Mouse (Mus musculus): Measurements from ENCODE around the gene Phxr2. TPM values are rescaled to one million over a fixed set of nuclear protein-coding genes. Genes with fewer than 3 reads are reported as not detected.
A peak's percentile ranks its signal among the peaks of the same experiment; 100 is the strongest.

The Phxr2 gene
- polyA plus RNA-seq, 1 experiment from 2014 or later, result not detected

GRCm38 (mm10) chr10:99113533-99113932, 12.6 kb downstream of the Phxr2 start:
- ATAC-seq (ENCODE audit: insufficient read depth), result no peak
- 46% methylated on average over 3 of the region's 3 CpGs for WGBS

GRCm38 (mm10) chr10:99108431-99108982, 17.6 kb downstream of the Phxr2 start:
- Histone ChIP-seq H3K36me3 (ENCODE audit: insufficient read depth) (peaks cover 19% of the 10 kb centered on the region), H3K4me3 (ENCODE audit: low read depth, low read length) (peak overlapping the region; percentile 91), H3K4me2 (peak overlapping the region; percentile 97), H3K9me3 (ENCODE audit: low read depth, low read length) (peaks cover 9% of the 10 kb centered on the region; the same call in 1 of the 2 replicates), H3K9ac (peak overlapping the region; percentile 87), H3K27ac (ENCODE audit: low read depth) (peak overlapping the region; percentile 83; the same call in 1 of the 2 replicates), H3K4me1 (ENCODE audit: insufficient read depth) (no peaks in the 10 kb centered on the region), H3K27me3 (ENCODE audit: insufficient read depth, low read length) (no peaks in the 10 kb centered on the region)
- no peak for TF ChIP-seq CTCF (IDR thresholded peaks at IDR 0.05; ENCODE audit: low read depth)
- no peak for ATAC-seq (ENCODE audit: insufficient read depth)
- WGBS, result 28% methylated on average over 12 of the region's 12 CpGs
- peak; percentile 37 for DNase-seq

More at GRCm38 (mm10) chr10:99113533-99113932, 12.6 kb downstream of the Phxr2 start:
- Histone ChIP-seq H3K9me3 (ENCODE audit: low read depth, low read length) (peaks cover 9% of the 10 kb centered on the region; the same call in 1 of the 2 replicates), H3K4me1 (ENCODE audit: insufficient read depth) (peaks cover 7% of the 10 kb centered on the region; the same call in 1 of the 2 replicates), H3K4me3 (ENCODE audit: low read depth, low read length) (no peak overlapping the region), H3K27me3 (ENCODE audit: insufficient read depth, low read length) (no peaks in the 10 kb centered on the region), H3K27ac (ENCODE audit: low read depth) (no peak overlapping the region), H3K4me2 (no peak overlapping the region), H3K36me3 (ENCODE audit: insufficient read depth) (peaks cover 19% of the 10 kb centered on the region), H3K9ac (no peak overlapping the region)
- no peak for TF ChIP-seq CTCF (IDR thresholded peaks at IDR 0.05; ENCODE audit: low read depth)
- DNase-seq, result no peak

- peak within 1 kb of the TSS; percentile 91 for H3K4me3 ChIP-seq (ENCODE audit: low read depth, low read length)
- no peaks in the 10 kb centered on the region for H3K27me3 ChIP-seq (ENCODE audit: insufficient read depth, low read length)
- DNase-seq (peak; percentile 91), ATAC-seq (ENCODE audit: insufficient read depth) (peak; percentile 91)
- peak within 1 kb of the TSS; percentile 97 for H3K4me2 ChIP-seq
- H3K36me3 ChIP-seq (ENCODE audit: insufficient read depth), result peaks cover 19% of the 10 kb centered on the region
- no peaks in the 10 kb centered on the region for H3K4me1 ChIP-seq (ENCODE audit: insufficient read depth)
- peaks cover 9% of the 10 kb centered on the region; the same call in 1 of the 2 replicates for H3K9me3 ChIP-seq (ENCODE audit: low read depth, low read length)
- peak; percentile 85 for TF ChIP-seq CTCF (IDR thresholded peaks at IDR 0.05; ENCODE audit: low read depth)
- peak within 1 kb of the TSS; percentile 87 for H3K9ac ChIP-seq
- WGBS, result under 1% methylated on average over 22 of the region's 22 CpGs
- H3K27ac ChIP-seq (ENCODE audit: low read depth), result peak within 1 kb of the TSS; percentile 83
Observed at GRCm38 (mm10) chr10:99107964-99108363, 18.2 kb downstream of the Phxr2 start, which contains the start of gene Galnt4. Galnt4 (plus strand) TSS chr10:99108159.

DNA sequence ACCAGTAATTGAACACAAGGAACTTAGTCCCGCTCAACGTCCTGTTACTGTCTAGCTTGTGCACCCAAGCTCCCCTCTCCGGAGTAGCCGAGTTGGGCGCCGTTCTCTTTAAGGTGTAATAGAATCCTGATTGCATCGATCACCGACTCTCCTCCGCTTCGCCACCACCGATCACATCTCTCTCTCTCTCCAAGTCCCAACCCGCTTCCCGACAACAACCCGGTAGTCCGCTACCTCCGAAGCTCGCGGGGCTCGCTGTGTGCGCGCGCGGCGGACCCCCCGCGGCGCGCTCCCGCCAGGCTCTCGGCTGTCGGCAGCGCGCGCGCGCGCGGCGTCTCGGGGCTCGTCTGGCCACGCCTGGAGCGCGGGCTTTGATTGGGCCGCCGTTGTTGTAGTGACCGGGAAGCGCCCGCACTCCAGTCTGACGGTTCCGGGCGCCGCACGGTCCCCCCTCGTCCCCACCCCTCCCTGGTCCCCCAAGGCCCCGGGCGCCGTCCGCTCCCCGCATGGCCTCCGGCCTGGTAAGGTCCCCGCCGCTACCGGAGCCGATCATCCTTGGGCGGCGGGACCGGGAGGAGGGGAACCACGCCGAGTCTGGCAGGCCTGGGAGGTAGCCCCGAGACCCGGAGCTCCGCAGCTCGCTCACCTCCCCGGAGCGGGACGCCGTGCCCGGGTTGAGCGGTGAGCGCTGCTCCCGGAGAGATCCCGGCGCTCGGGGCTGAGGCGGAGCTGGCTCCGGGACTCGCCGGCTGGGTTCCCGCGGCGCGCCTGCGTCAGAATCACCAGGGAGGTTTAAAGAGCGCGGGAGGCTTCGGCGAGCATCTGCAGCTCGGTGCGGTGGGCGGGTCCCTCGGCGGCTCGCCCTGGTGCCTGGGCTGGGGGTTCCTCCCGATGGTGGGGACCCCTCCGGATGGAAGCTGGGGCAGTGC, 19.2 kb downstream of the Phxr2 start, which contains the start of gene Poc1b:
Poc1b (plus strand) TSS at position 334 of the 929 bp plus-strand sequence.
- H3K9me3 ChIP-seq (ENCODE audit: low read depth, low read length), result peaks cover 9% of the 10 kb centered on the region; the same call in 1 of the 2 replicates
- TF ChIP-seq CTCF (IDR thresholded peaks at IDR 0.05; ENCODE audit: low read depth), result no peak
- peak within 1 kb of the TSS; percentile 97 for H3K4me2 ChIP-seq
- ATAC-seq (ENCODE audit: insufficient read depth) (peak; percentile 94), DNase-seq (peak; percentile 97)
- peak within 1 kb of the TSS; percentile 91 for H3K4me3 ChIP-seq (ENCODE audit: low read depth, low read length)
- peak within 1 kb of the TSS; percentile 83 for H3K27ac ChIP-seq (ENCODE audit: low read depth)
- H3K9ac ChIP-seq, result peak within 1 kb of the TSS; percentile 87
- under 1% methylated on average over 106 of the region's 106 CpGs for WGBS
- no peaks in the 10 kb centered on the region for H3K27me3 ChIP-seq (ENCODE audit: insufficient read depth, low read length)
- peaks cover 19% of the 10 kb centered on the region for H3K36me3 ChIP-seq (ENCODE audit: insufficient read depth)
- H3K4me1 ChIP-seq (ENCODE audit: insufficient read depth), result no peaks in the 10 kb centered on the region

GRCm38 (mm10) chr10:99106311-99106702, 19.8 kb downstream of the Phxr2 start:
- Histone ChIP-seq H3K27ac (ENCODE audit: low read depth) (no peak overlapping the region), H3K9ac (peak overlapping the region; percentile 87), H3K36me3 (ENCODE audit: insufficient read depth) (peaks cover 19% of the 10 kb centered on the region), H3K4me2 (peak overlapping the region; percentile 97), H3K4me1 (ENCODE audit: insufficient read depth) (no peaks in the 10 kb centered on the region), H3K27me3 (ENCODE audit: insufficient read depth, low read length) (no peaks in the 10 kb centered on the region), H3K4me3 (ENCODE audit: low read depth, low read length) (peak overlapping the region; percentile 91), H3K9me3 (ENCODE audit: low read depth, low read length) (peaks cover 9% of the 10 kb centered on the region; the same call in 1 of the 2 replicates)
- 26% methylated on average over 8 of the region's 8 CpGs for WGBS
- TF ChIP-seq CTCF (IDR thresholded peaks at IDR 0.05; ENCODE audit: low read depth), result no peak
- no peak for ATAC-seq (ENCODE audit: insufficient read depth)
- DNase-seq, result no peak

GRCm38 (mm10) chr10:99105522-99105921, 20.6 kb downstream of the Phxr2 start:
- Histone ChIP-seq H3K36me3 (ENCODE audit: insufficient read depth) (peaks cover 14% of the 10 kb centered on the region), H3K4me1 (ENCODE audit: insufficient read depth) (no peaks in the 10 kb centered on the region), H3K9ac (no peak overlapping the region), H3K27me3 (ENCODE audit: insufficient read depth, low read length) (no peaks in the 10 kb centered on the region), H3K9me3 (ENCODE audit: low read depth, low read length) (peaks cover 9% of the 10 kb centered on the region; the same call in 1 of the 2 replicates), H3K4me2 (0 out of 2 replicates have a peak overlapping the region, but pooled peaks have one; percentile 97), H3K4me3 (ENCODE audit: low read depth, low read length) (no peak overlapping the region), H3K27ac (ENCODE audit: low read depth) (no peak overlapping the region)
- WGBS, result 80% methylated on average over 3 of the region's 3 CpGs
- no peak for TF ChIP-seq CTCF (IDR thresholded peaks at IDR 0.05; ENCODE audit: low read depth)
- DNase-seq (no peak), ATAC-seq (ENCODE audit: insufficient read depth) (no peak)

Data from lung, embryonic 14.5 days (tissue).